Mouse (Mus musculus) right cerebral cortex, adult 18-20 months (tissue): Measurements from ENCODE around the gene C2cd2l.

Experiments used
- DNase-seq: peaks from one replicate; pipeline ENCODE4 v3.0.0; 2022; ENCODE audit warnings: mixed read lengths

The C2cd2l gene

GRCm38 (mm10) chr9:44261388-44261787, 58.7 kb downstream of the C2cd2l start:
- no peak for DNase-seq
